Mouse (Mus musculus) limb, embryonic 10.5 days (tissue): Measurements from ENCODE around the gene Ewsr1. TPM values are rescaled to one million over a fixed set of nuclear protein-coding genes. Genes with fewer than 3 reads are reported as not detected.

Source experiments
- DNase-seq: peaks from one replicate; pipeline ENCODE4 v3.0.0-alpha.2; 2017; ENCODE audit warnings: low spot score
- H3K27ac ChIP-seq: fragments of 300-500 bp; sonication (generic); 2 replicates; pipeline ENCODE4 v1.5.1; 2016; ENCODE audit warnings: mild to moderate bottlenecking
- H3K27me3 ChIP-seq: fragments of 300-500 bp; sonication (generic); 2 replicates; pipeline ENCODE4 v1.6.1; 2016; ENCODE audit warnings: low read depth, mild to moderate bottlenecking; ENCODE audit not compliant: poor library complexity, severe bottlenecking
- H3K36me3 ChIP-seq: fragments of 300-500 bp; sonication (generic); 2 replicates; pipeline ENCODE4 v1.6.1; 2016; ENCODE audit warnings: mild to moderate bottlenecking, moderate library complexity
- H3K4me1 ChIP-seq: fragments of 300-500 bp; sonication (generic); 2 replicates; pipeline ENCODE4 v1.6.1; 2016
- H3K4me3 ChIP-seq: fragments of 300-500 bp; sonication (generic); 2 replicates; pipeline ENCODE4 v1.5.1; 2016; ENCODE audit warnings: mild to moderate bottlenecking, moderate library complexity
- H3K9me3 ChIP-seq: fragments of 300-500 bp; sonication (generic); replicated peaks from 2 replicates; pipeline ENCODE4 v1.6.1; 2016; ENCODE audit warnings: mild to moderate bottlenecking
- WGBS: fragments of 180-500 bp; shearing (Covaris S2); methylation state at CpG from one replicate; pipeline ENCODE4 v1.1.7; 2016; 5-methylcytosine and 5-hydroxymethylcytosine counted together
- polyA plus RNA-seq: library from polyadenylated mRNA; unstranded; fragments of >200 nt; fragmentation: Nextera tagmentation; extraction: Ambion mirVana; gene quantifications from 2 replicates; pipeline ENCODE4 v1.2.1, GENCODE M21; 2016

Ewsr1 gene
- polyA plus RNA-seq, 1 experiment from 2014 or later: 996 TPM

- Histone ChIP-seq H3K36me3 (peaks cover 18% of the 10 kb centered on the region), H3K27ac (no peak overlapping the region), H3K27me3 (peaks cover 3% of the 10 kb centered on the region; the same call in 1 of the 2 replicates), H3K4me3 (no peak overlapping the region), H3K4me1 (peaks cover 5% of the 10 kb centered on the region; the same call in 1 of the 2 replicates), H3K9me3 (no peaks in the 10 kb centered on the region)
- WGBS: 49% methylated on average over 12 of the region's 12 CpGs
- DNase-seq: no peak
Measured at GRCm38 (mm10) chr11:5046321-5046926, 52.6 kb downstream of the Ewsr1 start.

GRCm38 (mm10) chr11:5042645-5043381 is 56.3 kb downstream of the Ewsr1 start:
- Histone ChIP-seq H3K4me3 (no peak overlapping the region), H3K4me1 (peaks cover 10% of the 10 kb centered on the region; the same call in 1 of the 2 replicates), H3K27me3 (no peaks in the 10 kb centered on the region), H3K36me3 (peaks cover 54% of the 10 kb centered on the region), H3K9me3 (no peaks in the 10 kb centered on the region), H3K27ac (no peak overlapping the region)
- WGBS: 92% methylated on average over 8 of the region's 8 CpGs
- no peak for DNase-seq

DNA sequence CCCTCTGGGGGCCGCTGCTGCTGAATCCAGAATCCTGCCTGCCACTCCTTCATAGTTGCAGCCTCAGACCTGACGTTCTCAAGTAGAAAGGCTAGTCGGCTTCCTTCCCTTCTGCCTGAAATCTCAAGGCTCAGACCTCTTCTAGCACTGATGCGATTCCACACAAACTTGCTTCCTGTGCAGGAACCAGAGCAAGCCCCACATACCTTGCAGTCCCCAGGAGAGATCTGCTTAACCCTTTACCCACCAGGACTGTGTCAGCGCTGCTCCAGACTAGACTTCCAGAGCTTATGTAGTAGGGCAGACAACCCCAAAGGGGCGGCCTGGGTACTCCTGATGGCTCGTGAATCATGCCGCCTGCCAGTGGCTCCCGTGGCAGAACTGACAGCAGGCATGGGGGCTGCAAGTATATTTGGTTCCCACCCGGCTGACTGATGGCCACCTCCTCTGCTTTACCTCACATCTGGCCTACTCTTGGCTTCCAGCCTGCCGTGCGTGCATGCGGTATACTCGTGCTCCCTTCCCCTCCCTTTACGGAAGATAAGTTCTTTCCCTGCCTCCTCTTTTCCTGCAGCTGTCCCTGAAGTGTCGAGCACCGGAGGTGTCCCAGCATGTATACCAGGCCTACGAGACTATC is 57.8 kb downstream of the Ewsr1 start:
- Histone ChIP-seq H3K27ac (0 out of 2 replicates have a peak overlapping the region, but pooled peaks have one; percentile 25), H3K27me3 (no peaks in the 10 kb centered on the region), H3K4me1 (peaks cover 5% of the 10 kb centered on the region; the same call in 1 of the 2 replicates), H3K4me3 (no peak overlapping the region), H3K9me3 (no peaks in the 10 kb centered on the region), H3K36me3 (peaks cover 69% of the 10 kb centered on the region)
- WGBS: 87% methylated on average over 18 of the region's 18 CpGs
- DNase-seq: no peak

DNA sequence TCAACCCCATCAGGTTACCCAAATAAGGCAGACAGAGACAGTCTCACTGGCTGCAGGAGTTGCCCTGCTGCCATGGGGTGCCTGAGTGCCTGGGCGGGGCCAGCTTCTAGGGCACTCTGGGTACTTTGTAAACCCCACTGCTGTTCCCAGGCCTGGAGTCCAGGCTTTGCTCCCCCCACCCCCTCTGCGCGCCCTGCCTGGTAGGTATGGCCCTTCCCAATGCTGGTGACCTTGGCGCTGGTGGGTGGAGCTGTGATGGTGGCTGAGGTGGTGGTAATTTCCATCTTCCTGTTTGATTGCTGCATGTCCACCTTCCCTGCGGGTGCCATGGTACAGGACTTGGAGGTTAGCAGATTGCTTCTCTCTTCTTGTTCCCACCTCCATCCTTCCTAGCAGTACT is 58.5 kb downstream of the Ewsr1 start:
- Histone ChIP-seq H3K4me3 (no peak overlapping the region), H3K4me1 (peaks cover 5% of the 10 kb centered on the region; the same call in 1 of the 2 replicates), H3K9me3 (no peaks in the 10 kb centered on the region), H3K36me3 (peaks cover 76% of the 10 kb centered on the region), H3K27ac (no peak overlapping the region), H3K27me3 (no peaks in the 10 kb centered on the region)
- DNase-seq: no peak
- 86% methylated on average over 5 of the region's 5 CpGs for WGBS

DNA sequence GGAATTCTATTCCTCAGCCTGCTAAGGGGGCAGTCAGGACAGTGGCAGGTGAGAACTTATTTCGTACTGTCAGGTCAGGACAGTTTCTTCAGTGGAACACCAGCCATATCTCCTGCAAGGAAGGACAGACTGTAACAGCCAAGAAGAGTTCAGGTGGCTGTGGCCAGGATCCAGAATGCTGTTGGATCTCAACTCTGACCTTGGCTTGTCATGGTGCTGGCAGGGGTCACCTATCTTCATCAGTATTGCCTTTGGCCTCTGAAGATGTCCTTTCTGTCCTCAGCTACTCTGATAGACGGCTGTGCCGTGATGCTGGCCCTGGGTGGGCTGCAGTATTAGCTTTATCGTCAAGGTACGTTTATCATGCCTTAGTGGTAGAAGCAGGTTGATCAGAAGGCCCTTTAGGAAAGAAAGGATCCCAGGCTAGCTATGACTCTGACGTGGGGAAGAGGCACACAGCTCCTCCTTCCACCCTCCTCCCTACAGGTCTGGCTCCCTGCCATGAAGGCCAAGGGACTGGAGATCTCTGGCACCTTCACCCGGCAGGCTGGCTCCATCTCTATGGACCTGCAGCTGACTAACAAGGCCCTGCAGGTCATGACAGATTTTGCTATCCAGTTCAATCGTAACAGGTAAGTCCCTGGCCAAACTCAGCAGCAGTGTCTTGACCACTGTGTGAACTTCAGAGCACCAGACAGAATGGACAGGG is 61.8 kb downstream of the Ewsr1 start:
- Histone ChIP-seq H3K4me3 (no peak overlapping the region), H3K9me3 (no peaks in the 10 kb centered on the region), H3K36me3 (peaks cover 99% of the 10 kb centered on the region), H3K27me3 (no peaks in the 10 kb centered on the region), H3K4me1 (peaks cover 5% of the 10 kb centered on the region; the same call in 1 of the 2 replicates), H3K27ac (no peak overlapping the region)
- 92% methylated on average over 8 of the region's 8 CpGs for WGBS
- no peak for DNase-seq

- H3K4me1 ChIP-seq: no peaks in the 10 kb centered on the region
- H3K27me3 ChIP-seq: no peaks in the 10 kb centered on the region
- DNase-seq: no peak
- H3K4me3 ChIP-seq: no peak overlapping the region
- WGBS: 91% methylated on average over 4 of the region's 4 CpGs
- H3K27ac ChIP-seq: no peak overlapping the region
- H3K36me3 ChIP-seq: peaks cover 99% of the 10 kb centered on the region
- H3K9me3 ChIP-seq: no peaks in the 10 kb centered on the region
Measured at GRCm38 (mm10) chr11:5035421-5035820, 63.6 kb downstream of the Ewsr1 start.

GRCm38 (mm10) chr11:5033136-5033535 is 65.9 kb downstream of the Ewsr1 start:
- H3K9me3 ChIP-seq: no peaks in the 10 kb centered on the region
- H3K36me3 ChIP-seq: peaks cover 95% of the 10 kb centered on the region
- WGBS: 98% methylated on average over 3 of the region's 3 CpGs
- H3K4me3 ChIP-seq: no peak overlapping the region
- no peaks in the 10 kb centered on the region for H3K27me3 ChIP-seq
- H3K4me1 ChIP-seq: no peaks in the 10 kb centered on the region
- no peak overlapping the region for H3K27ac ChIP-seq
- DNase-seq: no peak

GRCm38 (mm10) chr11:5032706-5033105 is 66.4 kb downstream of the Ewsr1 start:
- 94% methylated on average over 10 of the region's 10 CpGs for WGBS
- no peaks in the 10 kb centered on the region for H3K27me3 ChIP-seq
- H3K9me3 ChIP-seq: no peaks in the 10 kb centered on the region
- DNase-seq: no peak
- H3K4me1 ChIP-seq: no peaks in the 10 kb centered on the region
- no peak overlapping the region for H3K27ac ChIP-seq
- no peak overlapping the region for H3K4me3 ChIP-seq
- peaks cover 95% of the 10 kb centered on the region for H3K36me3 ChIP-seq

GRCm38 (mm10) chr11:5028228-5028627 is 70.8 kb downstream of the Ewsr1 start:
- no peak for DNase-seq
- H3K27ac ChIP-seq: no peak overlapping the region
- H3K4me1 ChIP-seq: no peaks in the 10 kb centered on the region
- no peaks in the 10 kb centered on the region for H3K9me3 ChIP-seq
- peaks cover 94% of the 10 kb centered on the region for H3K36me3 ChIP-seq
- no peak overlapping the region for H3K4me3 ChIP-seq
- WGBS: 96% methylated on average over 7 of the region's 7 CpGs
- H3K27me3 ChIP-seq: no peaks in the 10 kb centered on the region

GRCm38 (mm10) chr11:5025108-5025507 is 74.0 kb downstream of the Ewsr1 start:
- no peaks in the 10 kb centered on the region for H3K27me3 ChIP-seq
- no peak for DNase-seq
- peaks cover 80% of the 10 kb centered on the region for H3K36me3 ChIP-seq
- no peaks in the 10 kb centered on the region for H3K4me1 ChIP-seq
- no peak overlapping the region for H3K4me3 ChIP-seq
- H3K9me3 ChIP-seq: no peaks in the 10 kb centered on the region
- 100% methylated on average over 1 of the region's 1 CpGs for WGBS
- H3K27ac ChIP-seq: no peak overlapping the region
